Mouse (Mus musculus): Measurements from ENCODE around the gene Klk1b16.
"Not testable (repeated sequence)": the region's sequence is repeated elsewhere in the genome, so short reads cannot be mapped to it uniquely, and the experiment has no call there.

Klk1b16 gene

DNA sequence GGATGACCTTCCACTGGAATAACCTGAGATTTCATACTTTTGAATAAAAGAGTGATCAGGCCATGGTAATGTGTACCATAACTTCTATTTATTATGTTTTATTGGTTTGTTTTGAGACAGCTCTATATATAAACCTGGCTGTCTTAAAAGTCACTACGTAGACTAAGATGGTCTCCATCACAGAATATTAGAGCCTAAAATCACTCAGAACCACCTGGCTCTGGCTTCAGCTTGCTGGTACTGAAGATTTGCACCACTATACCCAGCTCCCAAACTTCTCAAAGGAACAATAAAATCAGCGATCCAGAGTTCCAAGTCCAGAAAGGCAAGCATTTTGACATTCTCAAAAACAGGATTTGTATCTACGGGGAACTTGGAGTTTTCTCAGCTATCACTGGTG lies at the start of gene Klk1b16:
Gene Klk1b16 (plus strand): TSS at position 301 of the 400 bp plus-strand sequence.
- DNase-seq (ENCODE audit: extremely low spot score, low read depth, low spot score) = no peak

DNA sequence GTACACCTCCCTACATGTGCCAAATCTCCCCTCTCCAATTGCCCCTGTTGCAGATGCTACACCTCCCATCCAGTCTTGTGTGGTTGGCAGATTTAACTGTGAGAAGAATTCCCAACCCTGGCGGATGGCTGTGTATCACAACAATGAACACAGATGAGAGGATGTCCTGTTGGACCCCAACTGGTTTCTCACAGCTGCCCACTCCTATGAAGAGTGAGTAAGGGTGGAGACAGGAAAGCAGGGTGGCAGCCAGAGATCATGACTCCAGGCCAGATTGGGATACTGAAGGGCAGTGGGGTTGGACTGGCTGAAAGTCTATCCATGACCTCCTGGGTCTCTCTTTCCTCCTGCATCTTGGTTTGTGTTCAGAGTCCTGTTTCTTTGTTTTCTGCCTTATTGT lies 40.5 kb upstream of the Klk1b16 start:
- no peak for DNase-seq (ENCODE audit: extremely low spot score, low read depth, low spot score)

DNA sequence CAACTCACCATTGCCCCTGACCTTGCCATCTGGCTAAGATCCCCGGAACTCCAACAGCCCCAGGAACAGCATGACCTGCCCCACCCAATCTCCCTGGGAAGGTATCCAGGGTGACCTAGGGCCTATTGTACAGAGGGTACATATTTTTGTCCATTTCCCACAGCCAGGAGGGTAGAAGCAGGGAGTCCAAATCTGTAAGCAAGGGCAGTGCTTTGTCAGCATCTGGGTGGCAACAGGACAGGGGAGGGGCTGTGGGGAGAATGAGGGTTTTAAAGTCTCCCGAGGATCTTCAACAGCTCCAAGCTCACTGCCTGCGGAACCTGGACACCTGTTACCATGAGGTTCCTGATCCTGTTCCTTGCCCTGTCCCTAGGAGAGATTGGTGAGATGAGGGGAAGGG lies 34.5 kb upstream of the Klk1b16 start, which contains the start of gene Klk1b21:
Gene Klk1b21 (plus strand): TSS at position 301 of the 400 bp plus-strand sequence.
- not testable (repeated sequence) for DNase-seq (ENCODE audit: extremely low spot score, low read depth, low spot score)

DNA sequence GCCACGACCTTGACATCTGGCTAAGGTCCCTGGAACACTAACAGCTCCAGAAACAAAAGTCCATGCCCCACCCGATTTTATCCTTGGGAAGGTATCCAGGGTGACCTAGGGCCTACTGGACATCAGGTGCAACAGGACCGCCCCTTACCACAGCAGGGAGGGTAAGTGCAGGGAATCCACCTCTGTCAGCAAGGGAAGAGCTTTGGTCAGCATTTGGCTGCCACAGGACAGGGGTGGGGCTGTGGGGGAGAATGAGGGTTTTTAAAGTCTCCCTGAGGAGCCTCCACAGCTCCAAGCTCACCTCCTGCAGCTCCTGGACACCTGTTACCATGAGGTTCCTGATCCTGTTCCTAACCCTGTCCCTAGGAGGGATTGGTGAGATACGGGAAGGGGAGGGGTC lies 24.2 kb upstream of the Klk1b16 start, which contains the start of gene Klk1b22:
Gene Klk1b22 (plus strand): TSS at position 301 of the 400 bp plus-strand sequence.
- DNase-seq (ENCODE audit: extremely low spot score, low read depth, low spot score) = no peak

DNA sequence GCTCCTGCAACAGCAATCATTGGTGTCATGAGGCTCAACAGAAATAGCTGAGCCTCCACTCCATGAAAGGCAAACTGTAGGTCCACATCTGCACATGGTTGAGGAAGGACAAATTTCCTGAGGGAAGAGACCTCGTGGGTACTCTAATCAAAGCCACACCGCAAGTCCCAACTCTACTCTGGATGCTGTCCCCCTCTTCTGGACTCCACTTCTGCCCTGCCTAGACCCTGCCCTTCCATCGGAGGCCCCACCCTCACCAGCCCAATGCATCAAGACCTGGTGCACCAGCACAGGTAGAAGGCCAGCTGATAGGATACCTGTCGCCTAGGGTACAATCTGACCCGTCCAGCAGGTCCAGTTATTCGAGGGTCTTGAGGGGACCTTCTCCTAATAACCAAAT lies 13.1 kb upstream of the Klk1b16 start:
- DNase-seq (ENCODE audit: extremely low spot score, low read depth, low spot score) = no peak

DNA sequence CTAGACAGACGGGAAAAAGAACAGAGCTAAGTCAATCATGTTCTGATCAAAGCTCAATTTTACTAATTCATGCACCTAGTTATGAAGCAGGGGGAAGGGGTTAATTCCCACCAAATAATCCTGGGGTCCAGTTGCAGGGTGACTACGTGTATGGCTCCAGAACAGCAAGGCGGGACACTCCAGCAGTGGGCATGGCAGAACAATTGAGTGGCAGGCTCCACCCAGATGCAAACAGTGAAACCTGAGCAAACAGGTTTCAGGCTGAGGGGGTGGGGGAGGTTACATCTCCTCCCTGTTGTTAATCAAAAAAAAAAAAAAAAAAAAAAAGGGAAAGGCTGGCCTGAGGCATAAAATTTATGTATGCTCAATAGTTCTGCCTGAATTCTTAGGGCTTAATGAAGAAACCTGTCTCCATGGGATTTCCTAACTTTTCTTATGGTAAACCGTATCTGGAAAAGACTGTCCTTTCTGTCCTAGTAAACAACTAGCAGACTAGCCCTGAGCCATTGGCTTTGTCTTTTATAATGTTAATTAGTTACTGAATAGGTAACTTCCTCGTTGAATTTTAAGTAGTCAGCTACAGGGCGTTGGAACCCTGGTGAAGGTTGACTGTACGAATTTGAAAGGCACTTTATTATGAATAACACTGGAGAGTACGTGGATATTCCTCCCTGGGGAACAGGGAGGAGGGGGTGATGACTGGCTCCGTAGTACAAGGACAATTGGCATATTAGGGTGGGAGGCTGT lies 42.9 kb downstream of the Klk1b16 start:
- DNase-seq (ENCODE audit: extremely low spot score, low read depth, low spot score) = no peak

DNA sequence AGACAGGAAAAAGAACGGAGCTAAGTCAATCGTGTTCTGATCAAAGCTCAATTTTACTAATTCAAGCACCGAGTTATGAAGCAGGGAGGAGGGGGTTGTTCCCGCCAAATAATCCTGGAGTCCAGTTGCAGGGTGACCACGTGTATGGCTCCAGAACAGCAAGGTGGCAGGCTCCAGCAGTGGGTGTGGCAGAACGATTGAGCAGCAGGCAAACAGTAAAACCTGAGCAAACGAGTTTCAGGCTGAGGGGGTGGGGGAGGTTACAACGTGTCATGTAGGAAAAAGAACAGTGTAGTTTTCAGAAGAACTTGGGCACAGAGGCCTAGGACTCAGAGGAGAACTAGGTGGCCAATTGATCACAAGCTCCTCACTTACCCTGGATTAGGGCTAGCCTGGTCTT lies 49.9 kb downstream of the Klk1b16 start:
- DNase-seq (ENCODE audit: extremely low spot score, low read depth, low spot score) = not testable (repeated sequence)

DNA sequence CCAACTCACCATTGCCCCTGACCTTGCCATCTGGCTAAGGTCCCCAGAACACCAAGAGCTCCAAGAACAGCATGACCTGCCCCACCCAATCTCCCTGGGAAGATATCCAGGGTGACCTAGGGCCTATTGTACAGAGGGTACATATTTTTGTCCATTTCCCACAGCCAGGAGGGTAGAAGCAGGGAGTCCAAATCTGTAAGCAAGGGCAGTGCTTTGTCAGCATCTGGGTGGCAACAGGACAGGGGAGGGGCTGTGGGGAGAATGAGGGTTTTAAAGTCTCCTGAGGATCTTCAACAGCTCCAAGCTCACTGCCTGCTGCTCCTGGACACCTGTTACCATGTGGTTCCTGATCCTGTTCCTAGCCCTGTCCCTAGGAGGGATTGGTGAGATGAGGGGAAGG lies 51.4 kb downstream of the Klk1b16 start, which contains the start of gene Klk1b24:
Gene Klk1b24 (plus strand): TSS at position 301 of the 400 bp plus-strand sequence.
- not testable (repeated sequence) for DNase-seq (ENCODE audit: extremely low spot score, low read depth, low spot score)

Measured in hindlimb bud, embryonic 11.5 days (tissue).